Mouse (Mus musculus) cortical plate, adult 2 months (tissue): ENCODE measurements around the gene Ttc36. TPM values are rescaled to one million over a fixed set of nuclear protein-coding genes. Genes with fewer than 3 reads are reported as not detected.

Experiments used
- H3K27ac ChIP-seq: fragments of 200-500 bp; 2 replicates; pipeline ENCODE4 v1.5.1; 2012; ENCODE audit warnings: low read length, control low read depth, inconsistent platforms; ENCODE audit not compliant: insufficient read depth
- H3K4me1 ChIP-seq: fragments of 200-500 bp; 2 replicates; pipeline ENCODE4 v1.6.1; 2011; ENCODE audit warnings: low read length; ENCODE audit not compliant: control insufficient read depth, insufficient read depth
- H3K4me3 ChIP-seq: fragments of 200-500 bp; 2 replicates; pipeline ENCODE4 v1.5.1; 2011; ENCODE audit warnings: mild to moderate bottlenecking, low read length, control low read depth; ENCODE audit not compliant: insufficient read depth
- CTCF ChIP-seq: fragments of 200-500 bp; IDR thresholded peaks from 2 replicates; pipeline ENCODE4 v1.5.1; 2011; ENCODE audit warnings: mild to moderate bottlenecking, control low read depth, low read length; ENCODE audit not compliant: insufficient read depth; ENCODE audit errors: extremely low read depth
- POLR2A ChIP-seq: fragments of 200-500 bp; IDR thresholded peaks from 2 replicates; pipeline ENCODE4 v1.6.1; 2011; ENCODE audit warnings: mild to moderate bottlenecking, low read length, control low read depth; ENCODE audit not compliant: insufficient read depth; ENCODE audit errors: extremely low read depth
- polyA plus RNA-seq: library from polyadenylated mRNA; depleted of rRNA; stranded (reverse); fragments of >200 nt; gene quantifications from 2 replicates; pipeline ENCODE4 v1.2.3, GENCODE M21; 2012

Gene Ttc36
- polyA plus RNA-seq, 1 experiment = 0.61 TPM

GRCm38 (mm10) chr9:44810316-44810715 lies 7.4 kb upstream of the Ttc36 start:
- Histone ChIP-seq H3K4me3 (no peak overlapping the region), H3K27ac (no peak overlapping the region)
- TF ChIP-seq CTCF = no peak
- TF ChIP-seq POLR2A = no peak

GRCm38 (mm10) chr9:44807778-44808177 lies 4.9 kb upstream of the Ttc36 start:
- H3K4me1 ChIP-seq = no peaks in the 10 kb centered on the region
- TF ChIP-seq CTCF (no peak), POLR2A (no peak)
- no peak overlapping the region for H3K4me3 ChIP-seq
- H3K27ac ChIP-seq = no peak overlapping the region

More at GRCm38 (mm10) chr9:44810316-44810715, 7.4 kb upstream of the Ttc36 start:
- H3K4me1 ChIP-seq = no peaks in the 10 kb centered on the region

GRCm38 (mm10) chr9:44807141-44807540 lies 4.3 kb upstream of the Ttc36 start:
- no peak for TF ChIP-seq CTCF
- no peak for TF ChIP-seq POLR2A

GRCm38 (mm10) chr9:44805536-44805935 lies 2.7 kb upstream of the Ttc36 start:
- Histone ChIP-seq H3K4me3 (no peak overlapping the region), H3K27ac (no peak overlapping the region)
- TF ChIP-seq POLR2A (no peak), CTCF (no peak)

More at GRCm38 (mm10) chr9:44807141-44807540, 4.3 kb upstream of the Ttc36 start:
- H3K27ac ChIP-seq = no peak overlapping the region
- H3K4me1 ChIP-seq = no peaks in the 10 kb centered on the region
- H3K4me3 ChIP-seq = no peak overlapping the region

GRCm38 (mm10) chr9:44804678-44805077 lies 1.8 kb upstream of the Ttc36 start:
- Histone ChIP-seq H3K4me1 (no peaks in the 10 kb centered on the region), H3K4me3 (no peak overlapping the region), H3K27ac (no peak overlapping the region)
- TF ChIP-seq CTCF = no peak
- no peak for TF ChIP-seq POLR2A

More at GRCm38 (mm10) chr9:44805536-44805935, 2.7 kb upstream of the Ttc36 start:
- no peaks in the 10 kb centered on the region for H3K4me1 ChIP-seq

GRCm38 (mm10) chr9:44801669-44802068 lies 1.2 kb downstream of the Ttc36 start:
- Histone ChIP-seq H3K4me3 (no peak overlapping the region), H3K4me1 (no peaks in the 10 kb centered on the region), H3K27ac (no peak overlapping the region)
- TF ChIP-seq CTCF (no peak), POLR2A (no peak)

GRCm38 (mm10) chr9:44799958-44800324 lies 2.9 kb downstream of the Ttc36 start:
- H3K4me3 ChIP-seq = peak overlapping the region; percentile 96; the same call in 1 of the 2 replicates
- TF ChIP-seq CTCF (no peak), POLR2A (no peak)
- no peaks in the 10 kb centered on the region for H3K4me1 ChIP-seq
- H3K27ac ChIP-seq = no peak overlapping the region

- peak within 1 kb of the TSS; percentile 96 for H3K4me3 ChIP-seq
- no peaks in the 10 kb centered on the region for H3K4me1 ChIP-seq
- peak within 1 kb of the TSS; percentile 26; the same call in 1 of the 2 replicates for H3K27ac ChIP-seq
- peak; percentile 81; the same call in 1 of the 2 replicates for TF ChIP-seq POLR2A
- no peak for TF ChIP-seq CTCF
These were observed 3.5 kb downstream of the Ttc36 start, which contains the start of gene Tmem25 for GRCm38 (mm10) chr9:44799102-44799957. Gene Tmem25, minus strand, starts transcription at chr9:44799307.

GRCm38 (mm10) chr9:44798298-44798697 lies 4.6 kb downstream of the Ttc36 start:
- H3K27ac ChIP-seq = no peak overlapping the region
- no peaks in the 10 kb centered on the region for H3K4me1 ChIP-seq
- peak overlapping the region; percentile 96 for H3K4me3 ChIP-seq
- TF ChIP-seq POLR2A = no peak
- TF ChIP-seq CTCF = no peak

GRCm38 (mm10) chr9:44792842-44793241 lies 10.0 kb downstream of the Ttc36 start:
- Histone ChIP-seq H3K27ac (no peak overlapping the region), H3K4me3 (no peak overlapping the region), H3K4me1 (no peaks in the 10 kb centered on the region)
- TF ChIP-seq POLR2A (no peak), CTCF (no peak)
